35 mouse cellular contexts compared by ENCODE assay signal in the genomic region with DNA sequence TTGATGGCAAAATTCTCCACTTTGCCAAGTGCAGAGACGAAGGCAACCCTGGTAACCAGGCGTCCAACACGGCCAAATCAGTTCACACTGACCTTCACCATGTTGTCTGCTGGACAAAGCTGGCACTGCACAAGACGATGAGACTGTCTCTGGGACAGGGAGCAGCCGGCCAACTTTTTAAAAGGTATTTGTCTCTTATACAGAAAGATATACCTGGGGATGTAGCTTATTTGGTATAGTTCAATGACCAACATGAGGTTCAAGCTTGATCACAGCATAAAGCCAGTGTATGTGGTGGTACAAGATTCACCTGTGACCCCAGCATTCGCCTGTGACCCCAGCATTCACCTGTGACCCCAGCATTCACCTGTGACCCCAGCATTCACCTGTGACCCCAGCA. TPM values are rescaled to one million over a fixed set of nuclear protein-coding genes. Genes with fewer than 3 reads are reported as not detected.
DNase-seq lines count a peak whose midpoint lies in the region; ATAC-seq lines count a peak whose summit lies in the region.
"Had no signal": no experiment of that assay in that cellular context is flagged by ENCODE, and none has a peak within 500 bp of the region (broad histone marks: within the 10 kb centered on the region; RNA-seq: fewer than 3 reads in every experiment).

A gene (minus strand): TSS at position 101 of the 400 bp plus-strand sequence.

- no peak within 1 kb of the TSS for H3K27ac ChIP-seq in midbrain, embryonic 11.5 days (ENCODE audit: low read depth, low read length)
- no peak within 1 kb of the TSS for H3K27ac ChIP-seq in midbrain, embryonic 15.5 days
- H3K27ac ChIP-seq: embryonic facial prominence, embryonic 15.5 days; forebrain, embryonic 13.5 days; hindbrain, embryonic 12.5 days; liver, embryonic 14.5 days; midbrain, embryonic 12.5 days; neural tube, embryonic 12.5 days had no signal

- H3K4me2 ChIP-seq in midbrain, embryonic 11.5 days: no peak within 1 kb of the TSS
- H3K4me2 ChIP-seq in midbrain, embryonic 15.5 days: no peak within 1 kb of the TSS
- H3K4me2 ChIP-seq: embryonic facial prominence, embryonic 15.5 days; forebrain, embryonic 13.5 days; hindbrain, embryonic 12.5 days; midbrain, embryonic 12.5 days; neural tube, embryonic 12.5 days had no signal

- H3K27me3 ChIP-seq in midbrain, embryonic 11.5 days (ENCODE audit: control insufficient read depth, insufficient read depth, low read length): no peaks in the 10 kb centered on the region
- H3K27me3 ChIP-seq in midbrain, embryonic 15.5 days (replicated peaks): no peaks in the 10 kb centered on the region
- H3K27me3 ChIP-seq: embryonic facial prominence, embryonic 15.5 days; forebrain, embryonic 13.5 days; midbrain, embryonic 12.5 days; neural tube, embryonic 12.5 days had no signal

- ATAC-seq in midbrain, embryonic 11.5 days (ENCODE audit: low FRiP score): no peak
- no peak for ATAC-seq in midbrain, embryonic 15.5 days (replicated peaks)
- ATAC-seq: activated CD4-positive, CD25-positive, alpha-beta regulatory T cell, adult 4 months; forebrain, embryonic 13.5 days; intestine, postnatal 0 days had no signal

- no peak within 1 kb of the TSS for H3K9ac ChIP-seq in midbrain, embryonic 11.5 days (ENCODE audit: low read length)
- H3K9ac ChIP-seq in midbrain, embryonic 15.5 days: no peak within 1 kb of the TSS
- H3K9ac ChIP-seq: embryonic facial prominence, embryonic 15.5 days; forebrain, embryonic 13.5 days; hindbrain, embryonic 12.5 days; liver, embryonic 14.5 days; midbrain, embryonic 12.5 days; neural tube, embryonic 12.5 days had no signal

- H3K4me1 ChIP-seq in midbrain, embryonic 11.5 days (ENCODE audit: control insufficient read depth, insufficient read depth, low read length): no peaks in the 10 kb centered on the region
- no peaks in the 10 kb centered on the region for H3K4me1 ChIP-seq in midbrain, embryonic 15.5 days
- H3K4me1 ChIP-seq: embryonic facial prominence, embryonic 15.5 days; hindbrain, embryonic 12.5 days; neural tube, embryonic 12.5 days had no signal

- H3K9me3 ChIP-seq in midbrain, embryonic 11.5 days (ENCODE audit: control insufficient read depth, low read length): no peaks in the 10 kb centered on the region
- no peaks in the 10 kb centered on the region for H3K9me3 ChIP-seq in midbrain, embryonic 15.5 days
- H3K9me3 ChIP-seq: embryonic facial prominence, embryonic 15.5 days; forebrain, embryonic 13.5 days; hindbrain, embryonic 12.5 days; midbrain, embryonic 12.5 days; neural tube, embryonic 12.5 days had no signal

- WGBS in midbrain, embryonic 11.5 days: 92% methylated on average over 6 of the region's 6 CpGs
- 95% methylated on average over 6 of the region's 6 CpGs for WGBS in midbrain, embryonic 15.5 days

- H3K4me3 ChIP-seq in midbrain, embryonic 11.5 days (ENCODE audit: low read depth, low read length): no peak within 1 kb of the TSS
- no peak within 1 kb of the TSS for H3K4me3 ChIP-seq in midbrain, embryonic 15.5 days
- H3K4me3 ChIP-seq: embryonic facial prominence, embryonic 15.5 days; forebrain, embryonic 13.5 days; hindbrain, embryonic 12.5 days; midbrain, embryonic 12.5 days; neural tube, embryonic 12.5 days had no signal

- peak; percentile 44 for DNase-seq in heart, adult 11 months
- no peak for DNase-seq in heart, adult 18-20 months
- DNase-seq in midbrain, embryonic 11.5 days (ENCODE audit: low spot score, missing footprints): peak; percentile 86
- DNase-seq in embryo, embryonic 10.5 days (ENCODE audit: low spot score): peak; percentile 15
- no peak for DNase-seq in spleen, adult 18-20 months
- DNase-seq: adrenal gland, adult 2 months; adrenal gland, postnatal 36 days; B cell, adult 2 months; cerebellum, adult 2 months; cerebellum, postnatal 14 days; heart, postnatal 14 days; kidney, postnatal 14 days; layer of hippocampus, adult 9-11 months; liver; lung, adult 2 months; lung, postnatal 14 days; right cerebral cortex, postnatal 4 days had no signal

- H3K36me3 ChIP-seq in midbrain, embryonic 11.5 days (ENCODE audit: control insufficient read depth, insufficient read depth, low read length): no peaks in the 10 kb centered on the region
- H3K36me3 ChIP-seq in midbrain, embryonic 15.5 days (replicated peaks): no peaks in the 10 kb centered on the region
- H3K36me3 ChIP-seq: embryonic facial prominence, embryonic 15.5 days; hindbrain, embryonic 12.5 days; midbrain, embryonic 12.5 days; neural tube, embryonic 12.5 days had no signal

RNA-seq across cellular contexts. Expression of the gene that starts here (rescaled TPM):
- not detected for total RNA-seq in heart, adult 18-20 months (2021)
- not detected in 2 replicates for polyA plus RNA-seq in midbrain, embryonic 11.5 days (2014; fragmentation: Nextera tagmentation; extraction: Ambion mirVana)
- polyA plus RNA-seq in midbrain, embryonic 15.5 days (2015; fragmentation: Nextera tagmentation; extraction: Ambion mirVana): not detected in 2 replicates
- total RNA-seq: adrenal gland, adult 2 months; adrenal gland, postnatal 36 days; gastrocnemius, adult 8-10 months; gastrocnemius, postnatal 4 days; heart, postnatal 14 days; left cerebral cortex, postnatal 14 days; megakaryocyte progenitor cell, adult 5-6 weeks had no signal
- polyA plus RNA-seq: activated CD4-positive, CD25-positive, alpha-beta regulatory T cell, adult 4 months; adrenal gland, adult 2 months; cerebellum, adult 2 months; cortical plate, adult 2 months; embryonic facial prominence, embryonic 15.5 days; forebrain, embryonic 13.5 days; heart, embryonic 14.5 days; hindbrain, embryonic 12.5 days; intestine, postnatal 0 days; kidney, embryonic 14.5 days; limb, embryonic 11.5 days; liver, embryonic 14.5 days; lung, adult 2 months; midbrain, embryonic 12.5 days; neural tube, embryonic 12.5 days; thymus, postnatal 0 days had no signal

Comparison
In these comparisons a context has a peak if more than half of its experiments do, and no peak if none do; other contexts are left out.
1. DNase-seq: peak in heart, adult 11 months (single experiment) and embryo, embryonic 10.5 days (single experiment); none in heart, adult 18-20 months (0 of 2) and spleen, adult 18-20 months (0 of 2).
2. Peak in DNase-seq in midbrain, embryonic 11.5 days; RNA of the gene not detected or under 1 TPM.